Comparison of ENCODE assay signal across 22 mouse cellular contexts in the genomic region with DNA sequence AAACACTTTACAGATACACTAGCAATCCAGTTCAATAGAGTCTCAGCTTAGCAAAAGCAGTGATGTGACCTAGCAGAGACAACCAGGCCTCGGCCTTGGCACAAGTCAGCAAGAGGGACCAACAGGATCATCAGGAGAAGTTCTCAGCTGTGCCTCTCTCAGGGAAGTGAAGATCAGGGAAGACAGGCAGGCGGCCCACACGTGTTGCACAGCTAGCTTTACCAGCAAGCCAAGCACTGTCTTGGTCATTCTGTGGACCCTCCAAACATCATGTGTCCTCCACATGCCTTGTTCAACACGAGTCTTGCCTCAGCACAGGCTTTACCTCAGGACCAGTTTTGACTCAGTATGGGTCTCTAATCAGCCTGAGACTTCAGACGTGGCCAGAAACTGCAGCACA.
DNase-seq lines count a peak whose midpoint lies in the region; ATAC-seq and TF ChIP-seq lines count a peak whose summit lies in the region.
"Had no signal": no experiment of that assay in that cellular context is flagged by ENCODE, and none has a peak within 500 bp of the region (broad histone marks: within the 10 kb centered on the region; RNA-seq: fewer than 3 reads in every experiment).

No protein-coding gene starts in this region.

- H3K4me3 ChIP-seq in gastrocnemius, adult 2 months = no peak overlapping the region
- H3K4me3 ChIP-seq in heart, embryonic 10.5 days = no peak overlapping the region
- peak overlapping the region; percentile 57 for H3K4me3 ChIP-seq in megakaryocyte, embryonic 14.5 days (replicated peaks)

- no peaks in the 10 kb centered on the region for H3K9me3 ChIP-seq in heart, embryonic 10.5 days
- H3K9me3 ChIP-seq in megakaryocyte, embryonic 14.5 days = no peaks in the 10 kb centered on the region
- H3K9me3 ChIP-seq: G1E had no signal

- no peaks in the 10 kb centered on the region for H3K36me3 ChIP-seq in heart, embryonic 10.5 days
- peaks cover 71% of the 10 kb centered on the region for H3K36me3 ChIP-seq in megakaryocyte, embryonic 14.5 days (replicated peaks; ENCODE audit: low read length)
- H3K36me3 ChIP-seq: G1E had no signal

- DNase-seq in gastrocnemius, adult 2 months = no peak
- no peak for DNase-seq in gastrocnemius, adult 8-10 months (ENCODE audit: low spot score in 2 of 2)
- peak; percentile 69 for DNase-seq in heart, adult 11 months
- DNase-seq in heart, adult 8-10 months (ENCODE audit: low spot score) = no peak
- DNase-seq in heart, embryonic 10.5 days (ENCODE audit: low spot score) = peak; percentile 60
- no peak for DNase-seq in heart, postnatal 36 days
- DNase-seq: adrenal gland, adult 2 months; adrenal gland, adult 8-10 months; adrenal gland, postnatal 10 days; adrenal gland, postnatal 14 days; adrenal gland, postnatal 25 days; adrenal gland, postnatal 36 days; B cell, adult 2 months; cerebellum, adult 11 months; cerebellum, adult 11-12 months had no signal

- WGBS in heart, embryonic 10.5 days = 73% methylated on average over 5 of the region's 5 CpGs

- H3K27ac ChIP-seq in gastrocnemius, adult 2 months = peak overlapping the region; percentile 77
- no peak overlapping the region for H3K27ac ChIP-seq in heart, embryonic 10.5 days

- H3K27me3 ChIP-seq in heart, embryonic 10.5 days (ENCODE audit: insufficient read depth, poor library complexity, severe bottlenecking) = no peaks in the 10 kb centered on the region
- H3K27me3 ChIP-seq in megakaryocyte, embryonic 14.5 days (replicated peaks) = no peaks in the 10 kb centered on the region
- H3K27me3 ChIP-seq: CH12.LX, Patski had no signal

- TF ChIP-seq CTCF in gastrocnemius, adult 2 months (IDR thresholded peaks at IDR 0.05) = no peak

- H3K4me1 ChIP-seq in heart, embryonic 10.5 days = no peaks in the 10 kb centered on the region
- H3K4me1 ChIP-seq in megakaryocyte, embryonic 14.5 days = peaks cover 87% of the 10 kb centered on the region

- ATAC-seq in megakaryocyte, adult 5-6 weeks (ENCODE audit: poor library complexity, severe bottlenecking) = no peak
- ATAC-seq: activated CD4-positive, CD25-positive, alpha-beta regulatory T cell, adult 4 months; CD4-positive, CD25-positive, alpha-beta regulatory T cell, adult 4 months; Patski had no signal

- intact Hi-C loops in gastrocnemius, adult 2 months (cut with DNase I) = no loop called here
- intact Hi-C loops in heart, postnatal 36 days (cut with DNase I) = no loop called here

Comparison
In these comparisons a context has a peak if more than half of its experiments do, and no peak if none do; other contexts are left out.
1. DNase-seq: peak in heart, adult 11 months (single experiment) and heart, embryonic 10.5 days (single experiment); none in gastrocnemius, adult 2 months (single experiment), gastrocnemius, adult 8-10 months (0 of 2), heart, adult 8-10 months (single experiment) and heart, postnatal 36 days (0 of 2).